Mouse (Mus musculus) left cerebral cortex, postnatal 14 days (tissue): ENCODE measurements around the gene Astn2. TPM values are rescaled to one million over a fixed set of nuclear protein-coding genes. Genes with fewer than 3 reads are reported as not detected.
A peak's percentile ranks its signal among the peaks of the same experiment; 100 is the strongest.
"Not testable (repeated sequence)": the region's sequence is repeated elsewhere in the genome, so short reads cannot be mapped to it uniquely, and the experiment has no call there.

Source experiments
- DNase-seq, 2 experiments: peaks; one replicate each; pipeline ENCODE4 v3.0.0; 2021 to 2022; ENCODE audit warnings: low spot score in 2 of 2, mixed read lengths in 1 of 2
- intact Hi-C: fragments of 180-260 bp; cut with DNase I; formaldehyde crosslinking; loops from one replicate; pipeline ENCODE4 v1.15.1; 2025
- total RNA-seq, 2 experiments: library from RNA; stranded (reverse); gene quantifications; 2 replicates each; pipeline ENCODE4 v1.2.3; 2021

Astn2 gene
- total RNA-seq, 2 experiments from 2014 or later, result 40.4 to 43.4 TPM

DNA sequence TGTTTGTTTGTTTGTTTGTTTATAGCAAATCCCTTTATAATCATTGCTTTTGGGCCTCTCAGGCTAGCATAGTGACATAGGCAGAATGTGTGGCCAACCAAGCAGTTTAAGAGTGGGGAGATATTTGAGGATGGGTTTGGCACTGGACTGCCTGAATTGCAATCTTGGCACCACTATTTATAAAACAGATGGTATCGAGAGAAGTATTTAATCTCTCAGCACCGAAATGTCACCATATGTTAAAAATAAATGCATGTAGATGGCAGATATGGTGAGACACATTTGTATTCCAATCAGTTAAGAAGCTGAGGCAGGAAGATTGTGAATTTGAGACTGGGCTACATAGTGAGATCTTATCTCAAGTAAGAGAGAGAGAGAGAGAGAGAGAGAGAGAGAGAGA lies 692.7 kb downstream of the Astn2 start:
- no peak for DNase-seq
- intact Hi-C loops, result no loop called here

GRCm38 (mm10) chr4:65710623-65711022 lies 693.8 kb downstream of the Astn2 start:
- intact Hi-C loops, result no loop called here
- DNase-seq, result no peak

GRCm38 (mm10) chr4:65701848-65702247 lies 702.6 kb downstream of the Astn2 start:
- intact Hi-C loops, result no loop called here

DNA sequence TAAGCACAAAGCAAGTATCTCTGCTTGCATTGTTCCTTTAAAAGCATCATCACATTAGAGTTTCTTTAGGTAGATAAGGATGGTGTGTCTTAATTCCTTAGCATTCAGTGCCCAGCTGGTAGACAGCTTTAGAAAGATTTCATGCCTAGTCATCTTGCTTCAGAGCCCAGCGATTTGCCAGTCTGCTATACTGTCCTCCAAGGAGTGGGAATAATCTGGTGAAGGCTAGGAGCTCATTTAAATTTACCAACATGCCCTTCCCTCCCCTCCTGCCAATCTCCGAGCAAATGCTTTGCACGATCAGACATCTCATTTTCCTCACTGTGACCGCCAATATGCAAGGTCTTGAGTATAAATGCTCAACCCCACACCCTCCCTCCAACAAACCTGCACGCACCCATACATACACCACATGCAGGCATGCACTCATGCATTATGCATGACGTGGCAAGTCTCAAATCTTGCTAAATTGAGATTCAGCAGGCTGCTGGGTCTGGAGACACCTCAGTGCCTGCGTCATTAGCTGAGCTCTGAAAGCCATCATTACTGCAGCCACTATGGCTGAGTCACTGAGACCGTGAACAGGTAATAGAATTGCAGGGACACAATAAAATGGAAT lies 704.6 kb downstream of the Astn2 start:
- intact Hi-C loops, result no loop called here
- peak; percentile 30 to 54 for DNase-seq

More at GRCm38 (mm10) chr4:65701848-65702247, 702.6 kb downstream of the Astn2 start:
- no peak for DNase-seq

DNA sequence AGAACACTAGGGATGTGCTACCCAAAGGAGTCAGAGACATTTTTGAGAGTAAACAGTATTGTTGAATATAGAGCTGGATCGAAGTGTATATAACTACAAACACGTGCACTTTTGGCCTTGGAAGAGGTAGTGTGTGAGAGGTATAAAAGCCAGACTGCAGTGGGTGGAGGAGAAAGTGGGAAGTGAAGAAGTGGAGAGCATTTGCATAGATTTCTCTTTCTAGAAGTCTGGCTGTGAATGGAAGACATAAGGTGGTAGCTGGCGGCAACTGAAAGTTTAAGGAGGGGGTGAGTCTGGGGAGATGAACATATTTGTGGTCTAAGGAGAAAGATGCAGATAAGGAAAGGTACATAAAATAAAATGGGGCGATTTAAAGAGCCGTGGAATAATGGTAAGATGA lies 709.2 kb downstream of the Astn2 start:
- peak; percentile 15 to 39 for DNase-seq
- intact Hi-C loops, result no loop called here

DNA sequence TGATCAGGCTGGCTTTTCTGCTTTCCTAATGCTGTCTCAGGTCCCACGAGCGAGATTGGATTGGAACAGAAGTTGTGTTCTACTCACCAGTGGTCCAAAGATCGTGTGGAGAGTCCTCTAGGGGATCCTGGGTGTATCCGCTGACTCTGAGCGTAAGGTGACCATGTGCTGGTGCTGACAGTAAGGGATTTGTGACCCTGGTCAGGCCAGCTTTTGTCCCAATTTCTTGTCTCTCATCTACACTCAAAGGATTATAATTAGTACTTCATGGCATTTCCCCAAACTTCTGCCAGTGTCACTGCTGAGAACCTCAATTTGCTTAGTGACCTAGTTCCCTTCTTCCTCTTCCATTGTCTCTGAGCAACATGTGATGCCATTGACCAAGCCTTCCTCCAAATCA lies 710.4 kb downstream of the Astn2 start:
- DNase-seq, result no peak
- intact Hi-C loops, result no loop called here

GRCm38 (mm10) chr4:65687006-65687723 lies 717.2 kb downstream of the Astn2 start:
- no peak for DNase-seq
- intact Hi-C loops, result no loop called here

GRCm38 (mm10) chr4:65686258-65687005 lies 718.0 kb downstream of the Astn2 start:
- intact Hi-C loops, result no loop called here
- DNase-seq, result no peak

DNA sequence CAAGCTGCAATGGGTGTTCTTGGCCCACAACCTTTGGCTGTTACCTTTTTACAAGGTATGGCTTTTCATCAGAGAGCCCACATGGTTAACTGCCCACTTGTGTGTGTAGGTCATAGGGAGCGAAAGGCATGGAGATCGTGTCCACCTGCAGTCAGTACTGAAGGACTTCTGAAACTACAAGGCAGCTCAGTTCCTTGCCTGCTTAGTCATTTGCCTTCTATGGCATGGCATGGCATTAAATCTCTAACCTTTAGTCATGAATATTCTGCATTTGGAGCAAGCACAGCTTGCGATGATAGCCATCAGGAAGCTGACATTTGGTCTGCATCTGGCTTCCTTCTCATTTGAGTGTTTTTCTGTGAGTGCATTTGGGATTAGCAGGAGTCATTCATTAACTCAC lies 720.0 kb downstream of the Astn2 start:
- DNase-seq, result no peak
- intact Hi-C loops, result no loop called here

DNA sequence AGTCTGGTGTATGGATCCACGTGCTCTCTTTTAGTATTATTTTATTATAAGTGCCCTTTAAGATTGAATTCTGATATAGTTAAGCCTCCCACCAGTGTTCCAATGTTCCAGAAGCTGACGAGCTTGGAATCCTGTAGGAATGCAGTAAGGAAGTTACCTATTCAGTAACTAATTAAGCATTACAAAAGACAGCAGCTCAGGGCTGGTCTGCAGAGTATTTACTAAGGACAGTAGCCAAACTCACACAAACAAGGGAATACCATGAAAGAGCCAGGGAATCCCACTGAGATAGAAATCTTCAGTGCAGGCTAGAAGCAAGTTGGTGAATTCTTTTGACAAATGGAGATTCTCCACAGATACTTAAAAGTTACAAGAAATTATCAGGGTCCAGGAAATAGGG lies 724.6 kb downstream of the Astn2 start:
- DNase-seq, intact Hi-C loops: not testable (repeated sequence)

GRCm38 (mm10) chr4:65678929-65679328 lies 725.5 kb downstream of the Astn2 start:
- intact Hi-C loops, result no loop called here
- peak in 1 of 2 experiments; percentile 13 for DNase-seq

DNA sequence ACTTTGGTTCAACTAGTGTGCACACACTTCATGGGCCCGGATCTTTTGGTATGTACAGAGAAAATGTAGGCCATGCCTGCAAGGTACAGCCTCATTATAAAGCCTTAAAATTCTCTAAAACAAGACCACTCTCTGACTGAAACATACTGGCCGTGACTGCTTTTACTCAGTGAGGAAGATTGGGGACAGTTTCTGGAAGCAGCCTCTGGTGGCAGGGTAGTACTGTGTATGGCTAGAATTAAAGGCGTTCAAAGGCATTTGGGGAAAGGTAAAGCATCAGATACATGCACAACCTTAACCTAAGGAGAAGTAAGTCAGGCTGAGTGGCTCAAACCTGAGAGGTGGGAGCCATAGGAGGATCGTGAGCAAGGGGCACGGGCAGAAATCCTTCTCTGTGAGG lies 725.9 kb downstream of the Astn2 start:
- intact Hi-C loops, result no loop called here

DNA sequence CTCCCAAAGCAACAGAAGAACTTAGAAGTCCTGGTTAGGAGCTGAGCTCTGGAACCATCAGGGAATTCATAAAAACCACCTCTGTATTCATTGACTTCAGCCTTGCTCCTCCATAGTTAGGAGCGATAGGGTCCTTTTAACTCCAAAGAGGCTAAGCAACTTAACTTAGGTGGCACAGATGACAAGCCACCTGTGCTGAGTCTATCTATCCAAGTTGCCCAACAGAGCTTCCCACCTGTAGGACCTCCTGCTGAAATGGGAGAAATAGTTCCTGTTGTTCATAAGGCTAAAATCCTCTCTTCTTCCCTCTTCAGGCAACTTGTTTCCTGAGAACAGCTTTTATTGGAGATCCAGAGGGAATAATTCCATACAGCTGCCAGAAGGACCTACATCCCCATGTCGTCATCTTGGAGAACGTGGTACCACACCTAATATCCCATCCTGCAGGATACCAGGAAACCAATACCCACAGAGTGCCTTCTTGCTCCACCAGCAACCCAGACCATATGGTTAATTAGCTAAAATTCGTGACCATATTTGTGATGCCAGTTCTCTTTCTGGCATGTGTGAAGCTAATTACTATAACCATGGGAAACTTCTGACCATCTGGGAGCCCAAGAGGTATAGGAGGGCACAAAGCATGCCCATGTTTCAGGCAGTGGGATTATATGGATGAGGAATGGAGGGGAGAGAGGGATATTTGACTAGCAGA lies 730.0 kb downstream of the Astn2 start:
- intact Hi-C loops, result no loop called here
- no peak for DNase-seq

More for the DNA sequence above, 725.9 kb downstream of the Astn2 start:
- DNase-seq, result no peak

GRCm38 (mm10) chr4:65673418-65673933 lies 730.9 kb downstream of the Astn2 start:
- intact Hi-C loops, result no loop called here
- DNase-seq, result no peak

DNA sequence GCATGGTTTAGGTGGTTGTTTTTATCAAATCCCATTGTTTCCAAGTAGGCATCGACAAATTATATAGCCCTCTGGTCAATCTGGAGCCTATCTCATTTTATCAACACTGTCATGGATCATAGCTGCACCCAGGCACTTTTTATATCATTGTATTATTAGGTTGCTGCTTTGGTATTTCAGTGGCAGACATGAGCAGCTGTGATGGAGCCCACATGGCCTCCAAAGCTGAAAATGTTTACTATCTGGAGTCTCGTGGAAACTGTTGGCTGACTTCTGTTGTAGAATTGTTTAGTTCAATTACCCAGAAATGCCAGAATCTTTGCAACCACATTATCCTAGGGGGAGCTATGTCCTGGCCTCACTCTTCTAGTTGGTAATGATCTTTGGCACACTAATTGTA lies 732.1 kb downstream of the Astn2 start:
- DNase-seq, result no peak
- intact Hi-C loops, result no loop called here

DNA sequence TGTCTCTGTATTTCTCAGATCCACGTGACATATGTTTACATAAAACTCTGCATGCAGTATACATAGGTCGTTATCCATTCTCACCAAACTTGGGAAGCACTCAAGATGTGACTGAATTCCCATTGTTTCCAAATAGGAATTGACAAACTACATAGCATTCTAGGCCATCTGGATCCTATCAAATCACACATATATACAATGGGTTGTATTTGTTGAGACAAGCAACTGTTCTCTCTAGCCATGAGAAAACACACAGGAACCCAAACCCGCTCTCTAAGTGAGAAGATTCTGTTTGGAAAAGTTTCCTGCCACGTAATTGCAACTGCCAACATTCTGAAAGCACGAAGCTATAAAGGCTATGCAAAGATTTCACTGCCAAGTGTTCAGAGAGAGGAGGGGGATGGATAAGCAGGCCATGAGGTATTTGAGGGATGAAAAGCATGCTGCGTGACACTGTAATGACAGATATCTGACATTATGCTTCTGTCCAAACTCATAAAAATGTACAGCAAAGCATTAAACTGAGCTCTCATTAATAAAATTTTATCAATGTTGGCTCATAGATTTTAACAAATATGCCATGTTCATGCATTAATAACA lies 732.7 kb downstream of the Astn2 start:
- DNase-seq, result no peak
- intact Hi-C loops, result no loop called here

DNA sequence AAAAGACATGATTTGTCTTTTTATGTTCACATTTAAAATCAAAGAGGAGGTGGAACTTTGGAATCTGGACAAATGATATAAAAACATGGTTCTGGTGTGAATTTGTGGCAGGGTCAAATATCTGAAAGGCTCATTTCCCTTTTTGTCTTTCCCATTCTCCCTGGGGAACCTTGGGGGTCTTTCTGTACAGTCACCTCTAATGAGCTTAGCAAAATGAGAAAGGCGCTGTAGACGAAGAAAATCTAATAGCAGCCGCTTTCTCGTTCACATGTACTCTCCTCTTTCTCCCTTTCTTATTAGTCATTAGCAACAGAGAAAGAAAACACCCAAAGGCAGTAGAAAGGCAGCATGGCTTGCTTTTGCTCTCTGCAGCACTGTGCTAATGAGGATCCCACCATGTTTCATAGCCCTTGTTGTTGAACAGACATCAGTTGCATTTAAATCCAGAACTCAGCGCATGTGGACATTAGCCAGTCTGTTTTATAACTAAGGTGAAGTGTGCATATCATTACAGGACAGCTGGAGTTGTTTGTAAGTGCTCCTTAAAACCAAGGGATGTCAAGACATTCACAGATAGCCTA lies 737.3 kb downstream of the Astn2 start:
- intact Hi-C loops, result no loop called here
- DNase-seq, result no peak

- intact Hi-C loops, result no loop called here
- no peak for DNase-seq
These were observed 741.2 kb downstream of the Astn2 start for GRCm38 (mm10) chr4:65663176-65663575.

- DNase-seq, result peak; percentile 89
- intact Hi-C loops, result loop anchor here (5.0 kb wide), 1 partner anchor 748 kb away; the partner anchor contains the start of gene Astn2
These were observed 749.7 kb downstream of the Astn2 start for GRCm38 (mm10) chr4:65654723-65655122.
